Mouse (Mus musculus) liver, embryonic 15.5 days (tissue): Measurements from ENCODE around the gene Gm20388. TPM values are rescaled to one million over a fixed set of nuclear protein-coding genes. Genes with fewer than 3 reads are reported as not detected.

Source experiments
- ATAC-seq: fragments of 200-750 bp; cut with Nextera tagmentation; 2 replicates; pipeline ENCODE4 v1.8.0; 2017; ENCODE audit warnings: moderate number of reproducible peaks, mild to moderate bottlenecking, moderate library complexity; ENCODE audit not compliant: insufficient read depth
- H3K27ac ChIP-seq: fragments of 300-500 bp; sonication (generic); replicated peaks from 2 replicates; pipeline ENCODE4 v1.5.1; 2015; ENCODE audit warnings: mild to moderate bottlenecking, inconsistent platforms
- H3K27me3 ChIP-seq: fragments of 300-500 bp; sonication (generic); 2 replicates; pipeline ENCODE4 v1.6.1; 2015; ENCODE audit warnings: mild to moderate bottlenecking, inconsistent platforms
- H3K36me3 ChIP-seq: fragments of 300-500 bp; sonication (generic); replicated peaks from 2 replicates; pipeline ENCODE4 v1.6.1; 2015; ENCODE audit warnings: moderate library complexity, mild to moderate bottlenecking, inconsistent platforms
- H3K4me1 ChIP-seq: fragments of 300-500 bp; sonication (generic); replicated peaks from 2 replicates; pipeline ENCODE4 v1.6.1; 2015; ENCODE audit warnings: inconsistent platforms
- H3K4me2 ChIP-seq: fragments of 300-500 bp; sonication (generic); 2 replicates; pipeline ENCODE4 v1.6.1; 2015; ENCODE audit warnings: moderate library complexity, mild to moderate bottlenecking, inconsistent platforms
- H3K4me3 ChIP-seq: fragments of 300-500 bp; sonication (generic); replicated peaks from 2 replicates; pipeline ENCODE4 v1.5.1; 2015; ENCODE audit warnings: mild to moderate bottlenecking, inconsistent platforms
- H3K9ac ChIP-seq: fragments of 300-500 bp; sonication (generic); 2 replicates; pipeline ENCODE4 v1.6.1; 2015; ENCODE audit warnings: moderate library complexity, mild to moderate bottlenecking, inconsistent platforms
- H3K9me3 ChIP-seq: fragments of 300-500 bp; sonication (generic); replicated peaks from 2 replicates; pipeline ENCODE4 v1.6.1; 2016; ENCODE audit warnings: inconsistent platforms
- WGBS: fragments of 180-500 bp; shearing (Covaris S2); methylation state at CpG from one replicate; pipeline ENCODE4 v1.1.7; 2015; ENCODE audit warnings: mixed read lengths; ENCODE audit not compliant: insufficient replicate concordance; 5-methylcytosine and 5-hydroxymethylcytosine counted together
- polyA plus RNA-seq: library from polyadenylated mRNA; unstranded; fragments of >200 nt; fragmentation: Nextera tagmentation; extraction: Ambion mirVana; gene quantifications from 2 replicates; pipeline ENCODE4 v1.2.1, GENCODE M21; 2015

Gm20388 gene
- polyA plus RNA-seq, 1 experiment from 2014 or later, result not detected

GRCm38 (mm10) chr8:124257363-124257762 is 4346.7 kb downstream of the Gm20388 start:
- no peak for ATAC-seq
- no peaks in the 10 kb centered on the region for H3K36me3 ChIP-seq
- H3K9me3 ChIP-seq, result no peaks in the 10 kb centered on the region
- no peak overlapping the region for H3K27ac ChIP-seq
- H3K4me1 ChIP-seq, result peaks cover 24% of the 10 kb centered on the region
- H3K9ac ChIP-seq, result no peak overlapping the region
- no peak overlapping the region for H3K4me2 ChIP-seq
- H3K4me3 ChIP-seq, result no peak overlapping the region
- 76% methylated on average over 10 of the region's 10 CpGs for WGBS
- H3K27me3 ChIP-seq, result no peaks in the 10 kb centered on the region

GRCm38 (mm10) chr8:124259146-124259545 is 4348.5 kb downstream of the Gm20388 start:
- H3K9ac ChIP-seq, result no peak overlapping the region
- no peak for ATAC-seq
- H3K36me3 ChIP-seq, result no peaks in the 10 kb centered on the region
- H3K27me3 ChIP-seq, result no peaks in the 10 kb centered on the region
- H3K4me3 ChIP-seq, result no peak overlapping the region
- H3K4me1 ChIP-seq, result peaks cover 27% of the 10 kb centered on the region
- no peaks in the 10 kb centered on the region for H3K9me3 ChIP-seq
- H3K4me2 ChIP-seq, result no peak overlapping the region
- 64% methylated on average over 4 of the region's 4 CpGs for WGBS
- H3K27ac ChIP-seq, result no peak overlapping the region

GRCm38 (mm10) chr8:124259925-124260324 is 4349.3 kb downstream of the Gm20388 start:
- peaks cover 33% of the 10 kb centered on the region for H3K4me1 ChIP-seq
- WGBS, result 61% methylated on average over 7 of the region's 7 CpGs
- no peak overlapping the region for H3K9ac ChIP-seq
- H3K4me2 ChIP-seq, result no peak overlapping the region
- no peak overlapping the region for H3K27ac ChIP-seq
- no peaks in the 10 kb centered on the region for H3K27me3 ChIP-seq
- H3K36me3 ChIP-seq, result no peaks in the 10 kb centered on the region
- H3K9me3 ChIP-seq, result no peaks in the 10 kb centered on the region
- no peak for ATAC-seq
- no peak overlapping the region for H3K4me3 ChIP-seq

- Histone ChIP-seq H3K36me3 (no peaks in the 10 kb centered on the region), H3K9ac (no peak overlapping the region), H3K4me2 (no peak overlapping the region), H3K9me3 (no peaks in the 10 kb centered on the region), H3K27ac (no peak overlapping the region), H3K4me1 (peaks cover 38% of the 10 kb centered on the region), H3K4me3 (no peak overlapping the region), H3K27me3 (no peaks in the 10 kb centered on the region)
- ATAC-seq, result no peak; the same call in 1 of the 2 replicates
- WGBS, result 31% methylated on average over 12 of the region's 12 CpGs
Measured at GRCm38 (mm10) chr8:124260371-124260770, 4349.7 kb downstream of the Gm20388 start.

- no peak overlapping the region for H3K9ac ChIP-seq
- no peak overlapping the region for H3K4me3 ChIP-seq
- no peaks in the 10 kb centered on the region for H3K9me3 ChIP-seq
- 72% methylated on average over 9 of the region's 9 CpGs for WGBS
- no peak overlapping the region for H3K27ac ChIP-seq
- peaks cover 42% of the 10 kb centered on the region for H3K4me1 ChIP-seq
- H3K4me2 ChIP-seq, result no peak overlapping the region
- no peaks in the 10 kb centered on the region for H3K27me3 ChIP-seq
- H3K36me3 ChIP-seq, result no peaks in the 10 kb centered on the region
- no peak for ATAC-seq
Measured at GRCm38 (mm10) chr8:124263058-124263457, 4352.4 kb downstream of the Gm20388 start.

GRCm38 (mm10) chr8:124264032-124264431 is 4353.4 kb downstream of the Gm20388 start:
- Histone ChIP-seq H3K9me3 (no peaks in the 10 kb centered on the region), H3K4me3 (no peak overlapping the region), H3K9ac (no peak overlapping the region), H3K27ac (no peak overlapping the region), H3K27me3 (no peaks in the 10 kb centered on the region), H3K36me3 (no peaks in the 10 kb centered on the region), H3K4me1 (peaks cover 39% of the 10 kb centered on the region), H3K4me2 (no peak overlapping the region)
- WGBS, result 60% methylated on average over 8 of the region's 8 CpGs
- ATAC-seq, result no peak

- WGBS, result 79% methylated on average over 12 of the region's 12 CpGs
Measured at GRCm38 (mm10) chr8:124264671-124265070, 4354.0 kb downstream of the Gm20388 start.

GRCm38 (mm10) chr8:124265130-124265529 is 4354.5 kb downstream of the Gm20388 start:
- peaks cover 39% of the 10 kb centered on the region for H3K4me1 ChIP-seq
- no peak for ATAC-seq
- 73% methylated on average over 2 of the region's 2 CpGs for WGBS

More at GRCm38 (mm10) chr8:124264671-124265070, 4354.0 kb downstream of the Gm20388 start:
- Histone ChIP-seq H3K27ac (no peak overlapping the region), H3K36me3 (no peaks in the 10 kb centered on the region), H3K4me3 (no peak overlapping the region), H3K4me2 (no peak overlapping the region), H3K9me3 (no peaks in the 10 kb centered on the region), H3K27me3 (no peaks in the 10 kb centered on the region), H3K9ac (no peak overlapping the region), H3K4me1 (peaks cover 39% of the 10 kb centered on the region)
- ATAC-seq, result no peak

GRCm38 (mm10) chr8:124265798-124266197 is 4355.2 kb downstream of the Gm20388 start:
- Histone ChIP-seq H3K9me3 (no peaks in the 10 kb centered on the region), H3K27ac (no peak overlapping the region), H3K4me1 (peaks cover 36% of the 10 kb centered on the region), H3K9ac (no peak overlapping the region), H3K27me3 (no peaks in the 10 kb centered on the region), H3K4me3 (no peak overlapping the region), H3K36me3 (no peaks in the 10 kb centered on the region), H3K4me2 (no peak overlapping the region)
- ATAC-seq, result peak; percentile 69
- 38% methylated on average over 8 of the region's 8 CpGs for WGBS

More at GRCm38 (mm10) chr8:124265130-124265529, 4354.5 kb downstream of the Gm20388 start:
- Histone ChIP-seq H3K36me3 (no peaks in the 10 kb centered on the region), H3K4me2 (no peak overlapping the region), H3K4me3 (no peak overlapping the region), H3K27ac (no peak overlapping the region), H3K9me3 (no peaks in the 10 kb centered on the region), H3K27me3 (no peaks in the 10 kb centered on the region), H3K9ac (no peak overlapping the region)

GRCm38 (mm10) chr8:124267206-124267605 is 4356.6 kb downstream of the Gm20388 start:
- ATAC-seq, result no peak

GRCm38 (mm10) chr8:124270504-124270903 is 4359.9 kb downstream of the Gm20388 start:
- no peak overlapping the region for H3K27ac ChIP-seq
- WGBS, result 77% methylated on average over 6 of the region's 6 CpGs
- no peaks in the 10 kb centered on the region for H3K9me3 ChIP-seq

More at GRCm38 (mm10) chr8:124267206-124267605, 4356.6 kb downstream of the Gm20388 start:
- no peaks in the 10 kb centered on the region for H3K9me3 ChIP-seq
- H3K4me2 ChIP-seq, result no peak overlapping the region
- no peaks in the 10 kb centered on the region for H3K27me3 ChIP-seq
- H3K4me3 ChIP-seq, result no peak overlapping the region
- no peak overlapping the region for H3K27ac ChIP-seq
- peaks cover 39% of the 10 kb centered on the region for H3K4me1 ChIP-seq
- 68% methylated on average over 4 of the region's 4 CpGs for WGBS
- no peak overlapping the region for H3K9ac ChIP-seq
- H3K36me3 ChIP-seq, result no peaks in the 10 kb centered on the region

GRCm38 (mm10) chr8:124270904-124271303 is 4360.3 kb downstream of the Gm20388 start:
- WGBS, result 31% methylated on average over 11 of the region's 11 CpGs
- Histone ChIP-seq H3K27ac (no peak overlapping the region), H3K9me3 (no peaks in the 10 kb centered on the region), H3K27me3 (no peaks in the 10 kb centered on the region), H3K4me2 (no peak overlapping the region), H3K4me1 (peaks cover 27% of the 10 kb centered on the region), H3K36me3 (0 out of 2 replicates have a peak, but pooled peaks cover 3% of the 10 kb centered on the region), H3K4me3 (no peak overlapping the region), H3K9ac (no peak overlapping the region)
- ATAC-seq, result no peak

More at GRCm38 (mm10) chr8:124270504-124270903, 4359.9 kb downstream of the Gm20388 start:
- no peak overlapping the region for H3K4me2 ChIP-seq
- no peaks in the 10 kb centered on the region for H3K27me3 ChIP-seq
- peaks cover 31% of the 10 kb centered on the region for H3K4me1 ChIP-seq
- ATAC-seq, result no peak
- H3K4me3 ChIP-seq, result no peak overlapping the region
- no peaks in the 10 kb centered on the region for H3K36me3 ChIP-seq
- no peak overlapping the region for H3K9ac ChIP-seq
